Mouse (Mus musculus) stomach, postnatal 0 days (tissue): ENCODE data around the gene Gabrr3. TPM values are rescaled to one million over a fixed set of nuclear protein-coding genes. Genes with fewer than 3 reads are reported as not detected.
"Not testable (repeated sequence)": the region's sequence is repeated elsewhere in the genome, so short reads cannot be mapped to it uniquely, and the experiment has no call there.

Experiments used
- ATAC-seq: fragments of 200-750 bp; cut with Nextera tagmentation; 2 replicates; pipeline ENCODE4 v1.8.0; 2017; ENCODE audit not compliant: low FRiP score, low TSS enrichment
- DNase-seq: peaks from one replicate; pipeline ENCODE4 v3.0.0-alpha.2; 2016; ENCODE audit warnings: low spot score
- H3K27ac ChIP-seq: fragments of 300-500 bp; sonication (generic); replicated peaks from 2 replicates; pipeline ENCODE4 v1.5.1; 2014; ENCODE audit warnings: mild to moderate bottlenecking, control low read depth
- H3K27me3 ChIP-seq: fragments of 300-500 bp; sonication (generic); 2 replicates; pipeline ENCODE4 v1.6.1; 2014; ENCODE audit warnings: low read length; ENCODE audit not compliant: control insufficient read depth, insufficient read depth
- H3K36me3 ChIP-seq: fragments of 300-500 bp; sonication (generic); 2 replicates; pipeline ENCODE4 v1.6.1; 2014; ENCODE audit warnings: low read length, mixed read lengths; ENCODE audit not compliant: control insufficient read depth, insufficient read depth
- H3K4me1 ChIP-seq: fragments of 300-500 bp; sonication (generic); replicated peaks from 2 replicates; pipeline ENCODE4 v1.6.1; 2014; ENCODE audit warnings: antibody characterized with exemption; ENCODE audit not compliant: control insufficient read depth, insufficient read depth
- H3K4me2 ChIP-seq: fragments of 300-500 bp; sonication (generic); replicated peaks from 2 replicates; pipeline ENCODE4 v1.6.1; 2014; ENCODE audit warnings: low read depth, mild to moderate bottlenecking, control low read depth, moderate library complexity
- H3K4me3 ChIP-seq: fragments of 300-500 bp; sonication (generic); 2 replicates; pipeline ENCODE4 v1.5.1; 2014; ENCODE audit warnings: low read depth, low read length, control low read depth
- H3K9ac ChIP-seq: fragments of 300-500 bp; sonication (generic); 2 replicates; pipeline ENCODE4 v1.6.1; 2014; ENCODE audit warnings: mild to moderate bottlenecking, low read length, control low read depth, mixed read lengths
- H3K9me3 ChIP-seq: fragments of 300-500 bp; sonication (generic); 2 replicates; pipeline ENCODE4 v1.6.1; 2016; ENCODE audit warnings: low read length; ENCODE audit not compliant: control insufficient read depth
- CTCF ChIP-seq: IDR thresholded peaks from 2 replicates; pipeline ENCODE4 v1.5.1; 2016; ENCODE audit warnings: antibody characterized with exemption, low read depth, mild to moderate bottlenecking, moderate library complexity
- EP300 ChIP-seq: optimal IDR thresholded peaks from 2 replicates; pipeline ENCODE3; 2016; ENCODE audit warnings: antibody characterized with exemption
- WGBS: fragments of 180-500 bp; shearing (Covaris S2); extraction: QIAGEN DNeasy Blood & Tissue Kit; methylation state at CpG from one replicate; pipeline ENCODE4 v1.1.7; 2014; 5-methylcytosine and 5-hydroxymethylcytosine counted together
- polyA plus RNA-seq: library from polyadenylated mRNA; unstranded; fragments of >200 nt; fragmentation: Nextera tagmentation; extraction: Ambion mirVana; gene quantifications from 2 replicates; pipeline ENCODE4 v1.2.1, GENCODE M21; 2015

Gabrr3 gene
- polyA plus RNA-seq, 1 experiment from 2014 or later, result not detected

- Histone ChIP-seq H3K4me3 (no peak overlapping the region), H3K4me1 (no peaks in the 10 kb centered on the region), H3K27ac (no peak overlapping the region), H3K27me3 (no peaks in the 10 kb centered on the region), H3K36me3 (no peaks in the 10 kb centered on the region), H3K9ac (no peak overlapping the region), H3K4me2 (no peak overlapping the region), H3K9me3 (no peaks in the 10 kb centered on the region)
- DNase-seq (no peak), ATAC-seq (no peak)
- TF ChIP-seq CTCF (no peak), EP300 (no peak)
- WGBS, result 87% methylated on average over 5 of the region's 5 CpGs
These were observed 44.7 kb downstream of the Gabrr3 start for GRCm38 (mm10) chr16:59451813-59452212.

DNA sequence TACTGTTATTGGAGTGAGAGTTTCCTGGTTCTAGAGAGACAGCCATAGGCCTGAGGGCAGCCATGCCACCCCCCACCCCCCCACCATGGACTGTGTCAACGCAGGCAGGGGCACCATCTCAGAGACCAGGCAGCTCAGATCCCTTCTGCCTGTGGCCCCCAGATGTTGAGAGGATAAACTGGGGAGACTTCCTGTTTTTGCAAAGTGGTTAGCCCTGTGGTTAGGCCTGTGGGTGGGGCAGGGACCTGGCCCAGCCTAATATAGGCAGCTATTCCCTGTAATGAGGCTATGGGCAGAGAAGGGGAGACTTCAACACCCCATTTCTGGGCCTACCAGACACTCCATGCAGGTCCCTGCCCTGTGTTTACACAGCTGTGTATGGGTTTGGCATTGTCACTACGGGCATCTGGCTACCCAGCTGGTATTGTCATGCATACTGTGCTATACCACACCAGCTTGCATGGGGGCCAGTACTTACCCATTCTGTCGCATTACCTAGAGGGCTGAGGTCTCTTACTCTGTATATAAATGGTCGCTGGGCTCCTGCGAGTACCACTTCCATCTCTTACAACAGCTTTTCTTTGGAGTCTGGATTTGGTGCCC is 52.2 kb downstream of the Gabrr3 start:
- H3K4me3 ChIP-seq, H3K27ac ChIP-seq, ATAC-seq, DNase-seq, H3K36me3 ChIP-seq, H3K27me3 ChIP-seq, H3K4me2 ChIP-seq, H3K4me1 ChIP-seq, H3K9me3 ChIP-seq, H3K9ac ChIP-seq: not testable (repeated sequence)
- WGBS, result 73% methylated on average over 4 of the region's 5 CpGs

- H3K4me2 ChIP-seq, result no peak overlapping the region
- no peaks in the 10 kb centered on the region for H3K27me3 ChIP-seq
- H3K9me3 ChIP-seq, result no peaks in the 10 kb centered on the region
- H3K4me3 ChIP-seq, result no peak overlapping the region
- H3K36me3 ChIP-seq, result no peaks in the 10 kb centered on the region
- no peak overlapping the region for H3K27ac ChIP-seq
- no peaks in the 10 kb centered on the region for H3K4me1 ChIP-seq
- ATAC-seq, result no peak
- no peak for DNase-seq
- TF ChIP-seq EP300 (no peak), CTCF (no peak)
- 71% methylated on average over 4 of the region's 4 CpGs for WGBS
- H3K9ac ChIP-seq, result no peak overlapping the region
These were observed 56.4 kb downstream of the Gabrr3 start for GRCm38 (mm10) chr16:59463567-59463966.

- Histone ChIP-seq H3K4me1 (no peaks in the 10 kb centered on the region), H3K4me2 (no peak overlapping the region), H3K27me3 (no peaks in the 10 kb centered on the region), H3K9me3 (no peaks in the 10 kb centered on the region), H3K9ac (no peak overlapping the region), H3K27ac (no peak overlapping the region), H3K4me3 (no peak overlapping the region), H3K36me3 (no peaks in the 10 kb centered on the region)
- TF ChIP-seq CTCF, result no peak
- TF ChIP-seq EP300, result no peak
- WGBS, result 66% methylated on average over 6 of the region's 6 CpGs
- DNase-seq (no peak), ATAC-seq (no peak)
These were observed 56.8 kb downstream of the Gabrr3 start for GRCm38 (mm10) chr16:59463973-59464372.

DNA sequence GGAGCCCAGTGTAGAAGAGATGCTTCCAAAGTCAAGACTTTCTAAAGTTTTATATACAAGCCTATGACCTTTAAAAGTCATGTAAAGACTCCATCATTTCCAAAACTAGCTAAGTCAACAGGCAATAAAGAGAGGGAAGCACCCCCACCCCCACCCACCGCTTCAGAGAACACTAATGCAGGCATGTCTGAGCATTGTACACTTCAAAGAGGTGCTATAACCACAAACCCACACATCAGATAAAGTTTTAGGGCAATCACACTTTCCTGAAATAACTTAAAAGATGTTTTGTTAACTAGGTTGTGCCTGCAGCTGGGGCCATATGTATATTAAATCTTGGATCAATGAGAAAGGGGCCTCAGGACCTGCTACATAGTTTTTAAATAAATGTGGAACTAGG is 62.7 kb downstream of the Gabrr3 start:
- H3K27ac ChIP-seq, result no peak overlapping the region
- H3K4me1 ChIP-seq, result no peaks in the 10 kb centered on the region
- H3K36me3 ChIP-seq, result no peaks in the 10 kb centered on the region
- DNase-seq (no peak), ATAC-seq (no peak)
- H3K9ac ChIP-seq, result no peak overlapping the region
- H3K9me3 ChIP-seq, result no peaks in the 10 kb centered on the region
- no peaks in the 10 kb centered on the region for H3K27me3 ChIP-seq
- no peak for TF ChIP-seq EP300
- H3K4me3 ChIP-seq, result no peak overlapping the region
- no peak overlapping the region for H3K4me2 ChIP-seq
- 71% methylated on average over 1 of the region's 1 CpGs for WGBS

DNA sequence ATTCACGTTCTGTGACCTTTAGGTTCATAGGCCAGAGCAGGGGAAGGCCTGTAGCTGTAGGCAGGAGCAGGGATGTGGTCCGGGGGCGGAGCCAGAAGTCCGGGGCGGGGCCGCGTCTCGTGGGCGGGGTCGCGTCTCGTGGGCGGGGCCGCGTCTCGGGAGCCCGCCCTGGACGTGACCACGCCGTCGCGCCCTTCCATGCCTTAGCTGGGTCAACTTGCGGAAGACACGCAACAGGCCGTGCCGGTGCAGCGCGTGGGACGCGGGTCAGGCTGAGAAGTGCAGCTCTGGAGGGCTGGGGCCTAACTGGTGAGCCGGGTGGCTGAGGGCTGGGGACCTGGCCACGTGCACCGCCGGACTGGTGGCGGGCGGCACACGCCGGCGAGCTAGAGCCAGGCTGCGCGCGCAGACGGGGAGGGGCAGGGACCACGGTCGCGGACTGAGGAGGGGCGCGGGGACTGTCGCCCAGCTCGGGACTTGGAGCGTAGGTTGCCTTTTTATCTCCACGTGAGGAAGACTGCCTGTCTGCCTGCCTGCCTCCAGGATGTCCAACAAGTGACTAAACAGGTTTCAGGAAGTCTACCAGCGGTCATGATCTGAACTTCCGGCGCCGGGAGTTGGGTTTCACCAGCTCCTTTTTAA is 64.6 kb downstream of the Gabrr3 start, which contains the start of gene Riox2:
Riox2 (plus strand) TSS at position 139 of the 642 bp plus-strand sequence.
- no peaks in the 10 kb centered on the region for H3K4me1 ChIP-seq
- TF ChIP-seq EP300, result no peak
- peak; percentile 5; the same call in 1 of the 2 replicates for TF ChIP-seq CTCF
- no peaks in the 10 kb centered on the region for H3K27me3 ChIP-seq
- no peaks in the 10 kb centered on the region for H3K36me3 ChIP-seq
- DNase-seq (peak; percentile 91), ATAC-seq (peak; percentile 96)
- peak within 1 kb of the TSS; percentile 63 for H3K4me2 ChIP-seq
- 1% methylated on average over 56 of the region's 56 CpGs for WGBS
- peak within 1 kb of the TSS; percentile 83 for H3K27ac ChIP-seq
- peak within 1 kb of the TSS; percentile 71 for H3K9ac ChIP-seq
- peak within 1 kb of the TSS; percentile 88 for H3K4me3 ChIP-seq
- no peaks in the 10 kb centered on the region for H3K9me3 ChIP-seq
